Mouse (Mus musculus): ENCODE measurements at regions not wholly inside any gene's neighbourhood (a gene's known extent, or its start where the extent isn't known, plus 50 kb on each side); places are given as distances from the start of the nearest gene placed in this dataset.

GRCm38 (mm10) chr15:87398396-87398795 lies 145.7 kb upstream of the Fam19a5 start:
- Histone ChIP-seq H3K4me3 (no peak overlapping the region), H3K9ac (replicated peaks) (no peak overlapping the region), H3K27ac (replicated peaks) (no peak overlapping the region), H3K9me3 (no peaks in the 10 kb centered on the region), H3K27me3 (no peaks in the 10 kb centered on the region), H3K4me1 (no peaks in the 10 kb centered on the region), H3K4me2 (replicated peaks) (no peak overlapping the region), H3K36me3 (no peaks in the 10 kb centered on the region)
- no peak for ATAC-seq (ENCODE audit: low FRiP score, low read depth)
- WGBS: 66% methylated on average over 4 of the region's 4 CpGs

- Histone ChIP-seq H3K9me3 (no peaks in the 10 kb centered on the region), H3K4me1 (no peaks in the 10 kb centered on the region), H3K4me3 (no peak overlapping the region), H3K4me2 (replicated peaks) (no peak overlapping the region), H3K27me3 (no peaks in the 10 kb centered on the region), H3K27ac (replicated peaks) (no peak overlapping the region), H3K9ac (replicated peaks) (no peak overlapping the region), H3K36me3 (no peaks in the 10 kb centered on the region)
- WGBS: 86% methylated on average over 5 of the region's 5 CpGs
- ATAC-seq (ENCODE audit: low FRiP score, low read depth): no peak
Measured at GRCm38 (mm10) chr15:87405689-87406088, 138.4 kb upstream of the Fam19a5 start.

GRCm38 (mm10) chr15:87411978-87412377 lies 132.1 kb upstream of the Fam19a5 start:
- Histone ChIP-seq H3K4me1 (no peaks in the 10 kb centered on the region), H3K9me3 (no peaks in the 10 kb centered on the region), H3K27ac (replicated peaks) (no peak overlapping the region), H3K36me3 (no peaks in the 10 kb centered on the region), H3K4me3 (no peak overlapping the region), H3K27me3 (no peaks in the 10 kb centered on the region), H3K4me2 (replicated peaks) (no peak overlapping the region), H3K9ac (replicated peaks) (no peak overlapping the region)
- no peak for ATAC-seq (ENCODE audit: low FRiP score, low read depth)
- WGBS: 74% methylated on average over 12 of the region's 12 CpGs

- H3K4me2 ChIP-seq (replicated peaks): no peak overlapping the region
- no peak for ATAC-seq (ENCODE audit: low FRiP score, low read depth)
- H3K4me1 ChIP-seq: no peaks in the 10 kb centered on the region
- H3K27me3 ChIP-seq: no peaks in the 10 kb centered on the region
- H3K9me3 ChIP-seq: no peaks in the 10 kb centered on the region
- H3K4me3 ChIP-seq: no peak overlapping the region
- no peak overlapping the region for H3K9ac ChIP-seq (replicated peaks)
- 84% methylated on average over 7 of the region's 7 CpGs for WGBS
- no peaks in the 10 kb centered on the region for H3K36me3 ChIP-seq
- H3K27ac ChIP-seq (replicated peaks): no peak overlapping the region
Measured at GRCm38 (mm10) chr15:87415996-87416395, 128.1 kb upstream of the Fam19a5 start.

- Histone ChIP-seq H3K4me1 (no peaks in the 10 kb centered on the region), H3K4me3 (no peak overlapping the region), H3K9ac (replicated peaks) (no peak overlapping the region), H3K27me3 (no peaks in the 10 kb centered on the region), H3K36me3 (no peaks in the 10 kb centered on the region), H3K4me2 (replicated peaks) (no peak overlapping the region), H3K9me3 (no peaks in the 10 kb centered on the region), H3K27ac (replicated peaks) (no peak overlapping the region)
- WGBS: 88% methylated on average over 4 of the region's 4 CpGs
- no peak for ATAC-seq (ENCODE audit: low FRiP score, low read depth)
Measured at GRCm38 (mm10) chr15:87421743-87422142, 122.4 kb upstream of the Fam19a5 start.

GRCm38 (mm10) chr15:87433306-87433705 lies 110.8 kb upstream of the Fam19a5 start:
- no peaks in the 10 kb centered on the region for H3K4me1 ChIP-seq
- H3K9me3 ChIP-seq: no peaks in the 10 kb centered on the region
- H3K4me3 ChIP-seq: no peak overlapping the region
- no peak overlapping the region for H3K9ac ChIP-seq (replicated peaks)
- no peaks in the 10 kb centered on the region for H3K36me3 ChIP-seq
- no peaks in the 10 kb centered on the region for H3K27me3 ChIP-seq
- H3K4me2 ChIP-seq (replicated peaks): no peak overlapping the region
- H3K27ac ChIP-seq (replicated peaks): no peak overlapping the region
- no peak for ATAC-seq (ENCODE audit: low FRiP score, low read depth)
- WGBS: 95% methylated on average over 6 of the region's 6 CpGs

- WGBS: 91% methylated on average over 12 of the region's 12 CpGs
- ATAC-seq (ENCODE audit: low FRiP score, low read depth): no peak
- Histone ChIP-seq H3K9me3 (no peaks in the 10 kb centered on the region), H3K4me3 (no peak overlapping the region), H3K9ac (replicated peaks) (no peak overlapping the region), H3K36me3 (no peaks in the 10 kb centered on the region), H3K27ac (replicated peaks) (no peak overlapping the region), H3K4me2 (replicated peaks) (no peak overlapping the region), H3K27me3 (no peaks in the 10 kb centered on the region), H3K4me1 (no peaks in the 10 kb centered on the region)
Measured at GRCm38 (mm10) chr15:87433901-87434300, 110.2 kb upstream of the Fam19a5 start.

- WGBS: 89% methylated on average over 2 of the region's 2 CpGs
Measured at GRCm38 (mm10) chr15:87435566-87435965, 108.5 kb upstream of the Fam19a5 start.

GRCm38 (mm10) chr15:87437611-87438010 lies 106.5 kb upstream of the Fam19a5 start:
- H3K4me3 ChIP-seq: no peak overlapping the region
- H3K27me3 ChIP-seq: no peaks in the 10 kb centered on the region
- no peaks in the 10 kb centered on the region for H3K36me3 ChIP-seq
- H3K9me3 ChIP-seq: no peaks in the 10 kb centered on the region
- no peak overlapping the region for H3K9ac ChIP-seq (replicated peaks)
- H3K4me1 ChIP-seq: no peaks in the 10 kb centered on the region
- no peak for ATAC-seq (ENCODE audit: low FRiP score, low read depth)
- H3K27ac ChIP-seq (replicated peaks): no peak overlapping the region
- 89% methylated on average over 5 of the region's 5 CpGs for WGBS
- H3K4me2 ChIP-seq (replicated peaks): no peak overlapping the region

More at GRCm38 (mm10) chr15:87435566-87435965, 108.5 kb upstream of the Fam19a5 start:
- H3K27me3 ChIP-seq: no peaks in the 10 kb centered on the region
- H3K4me2 ChIP-seq (replicated peaks): no peak overlapping the region
- H3K4me3 ChIP-seq: no peak overlapping the region
- H3K36me3 ChIP-seq: no peaks in the 10 kb centered on the region
- H3K9me3 ChIP-seq: no peaks in the 10 kb centered on the region
- H3K4me1 ChIP-seq: no peaks in the 10 kb centered on the region
- ATAC-seq (ENCODE audit: low FRiP score, low read depth): no peak
- H3K9ac ChIP-seq (replicated peaks): no peak overlapping the region
- no peak overlapping the region for H3K27ac ChIP-seq (replicated peaks)

- H3K36me3 ChIP-seq: no peaks in the 10 kb centered on the region
- no peak for ATAC-seq (ENCODE audit: low FRiP score, low read depth)
- H3K4me1 ChIP-seq: no peaks in the 10 kb centered on the region
- H3K27ac ChIP-seq (replicated peaks): no peak overlapping the region
- H3K4me2 ChIP-seq (replicated peaks): no peak overlapping the region
- H3K4me3 ChIP-seq: no peak overlapping the region
- H3K9ac ChIP-seq (replicated peaks): no peak overlapping the region
- no peaks in the 10 kb centered on the region for H3K27me3 ChIP-seq
- 12% methylated on average over 1 of the region's 1 CpGs for WGBS
- no peaks in the 10 kb centered on the region for H3K9me3 ChIP-seq
Measured at GRCm38 (mm10) chr15:87458932-87459331, 85.2 kb upstream of the Fam19a5 start.

GRCm38 (mm10) chr15:87476247-87476646 lies 67.9 kb upstream of the Fam19a5 start:
- H3K4me3 ChIP-seq: no peak overlapping the region
- H3K36me3 ChIP-seq: no peaks in the 10 kb centered on the region
- no peak overlapping the region for H3K27ac ChIP-seq (replicated peaks)
- no peaks in the 10 kb centered on the region for H3K9me3 ChIP-seq
- no peak overlapping the region for H3K9ac ChIP-seq (replicated peaks)
- WGBS: 56% methylated on average over 11 of the region's 11 CpGs
- H3K4me1 ChIP-seq: no peaks in the 10 kb centered on the region
- ATAC-seq (ENCODE audit: low FRiP score, low read depth): no peak
- H3K27me3 ChIP-seq: no peaks in the 10 kb centered on the region
- H3K4me2 ChIP-seq (replicated peaks): no peak overlapping the region

GRCm38 (mm10) chr15:87476862-87477490 lies 67.1 kb upstream of the Fam19a5 start:
- H3K4me2 ChIP-seq (replicated peaks): no peak overlapping the region
- no peak overlapping the region for H3K4me3 ChIP-seq
- H3K27me3 ChIP-seq: no peaks in the 10 kb centered on the region
- 90% methylated on average over 14 of the region's 14 CpGs for WGBS
- ATAC-seq (ENCODE audit: low FRiP score, low read depth): no peak
- no peak overlapping the region for H3K9ac ChIP-seq (replicated peaks)
- no peaks in the 10 kb centered on the region for H3K4me1 ChIP-seq
- no peak overlapping the region for H3K27ac ChIP-seq (replicated peaks)
- no peaks in the 10 kb centered on the region for H3K9me3 ChIP-seq
- no peaks in the 10 kb centered on the region for H3K36me3 ChIP-seq

- ATAC-seq (ENCODE audit: low FRiP score, low read depth): no peak
- WGBS: 92% methylated on average over 3 of the region's 3 CpGs
- no peak overlapping the region for H3K4me2 ChIP-seq (replicated peaks)
- H3K4me1 ChIP-seq: 0 out of 2 replicates have a peak, but pooled peaks cover 3% of the 10 kb centered on the region
- no peaks in the 10 kb centered on the region for H3K36me3 ChIP-seq
- no peak overlapping the region for H3K27ac ChIP-seq (replicated peaks)
- H3K9ac ChIP-seq (replicated peaks): no peak overlapping the region
- no peaks in the 10 kb centered on the region for H3K27me3 ChIP-seq
- no peak overlapping the region for H3K4me3 ChIP-seq
- H3K9me3 ChIP-seq: no peaks in the 10 kb centered on the region
Measured at GRCm38 (mm10) chr15:87480758-87481157, 63.3 kb upstream of the Fam19a5 start.

Data from midbrain, embryonic 12.5 days (tissue).